Mouse (Mus musculus) MN1 (cell line): Measurements from ENCODE around the gene Zfp473.
"Not testable (repeated sequence)": the region's sequence is repeated elsewhere in the genome, so short reads cannot be mapped to it uniquely, and the experiment has no call there.

Experiments used
- DNase-seq: peaks from one replicate; pipeline ENCODE4 v3.0.0-alpha.2; 2016; ENCODE audit warnings: low spot score

Gene Zfp473

DNA sequence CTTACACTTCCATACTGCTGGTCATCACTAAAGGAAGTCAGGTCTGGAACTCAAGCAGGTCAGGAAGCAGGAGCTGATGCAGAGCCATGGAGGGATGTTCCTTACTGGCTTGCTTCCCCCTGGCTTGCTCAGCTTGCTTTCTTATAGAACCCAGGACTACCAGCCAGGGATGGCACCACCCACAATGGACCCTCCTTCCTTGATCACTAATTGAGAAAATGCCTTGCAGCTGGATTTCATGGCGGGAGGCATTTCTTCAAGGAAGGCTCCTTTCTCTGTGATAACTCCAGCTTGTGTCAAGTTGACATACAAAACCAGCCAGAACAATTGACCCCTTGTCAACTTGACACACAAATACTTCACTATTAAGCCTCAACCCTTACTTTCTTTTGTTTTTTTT, at the start of gene Zfp473:
TSS of gene Zfp473 (minus strand) at position 101 of the 400 bp plus-strand sequence.
- DNase-seq: not testable (repeated sequence)

DNA sequence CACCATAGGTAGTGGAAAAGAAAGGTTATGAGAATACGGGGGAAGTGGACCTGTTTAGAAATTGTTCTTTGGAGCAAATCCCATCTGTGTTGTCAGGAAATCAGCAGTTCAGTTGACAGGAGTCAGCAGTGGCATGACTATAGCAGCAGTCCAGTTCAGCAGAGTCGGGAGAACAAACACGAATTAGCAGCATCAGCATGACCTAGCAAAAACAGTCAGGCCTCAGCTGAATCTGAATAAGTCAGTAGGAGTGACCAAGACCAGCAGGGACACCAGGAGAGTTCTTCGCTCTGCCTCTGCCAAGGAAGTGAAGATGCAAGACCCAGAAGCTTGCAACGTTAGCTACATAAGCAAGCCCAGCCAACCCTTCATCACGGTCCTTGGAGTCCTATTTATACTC, 41.9 kb upstream of the Zfp473 start:
- DNase-seq: no peak

DNA sequence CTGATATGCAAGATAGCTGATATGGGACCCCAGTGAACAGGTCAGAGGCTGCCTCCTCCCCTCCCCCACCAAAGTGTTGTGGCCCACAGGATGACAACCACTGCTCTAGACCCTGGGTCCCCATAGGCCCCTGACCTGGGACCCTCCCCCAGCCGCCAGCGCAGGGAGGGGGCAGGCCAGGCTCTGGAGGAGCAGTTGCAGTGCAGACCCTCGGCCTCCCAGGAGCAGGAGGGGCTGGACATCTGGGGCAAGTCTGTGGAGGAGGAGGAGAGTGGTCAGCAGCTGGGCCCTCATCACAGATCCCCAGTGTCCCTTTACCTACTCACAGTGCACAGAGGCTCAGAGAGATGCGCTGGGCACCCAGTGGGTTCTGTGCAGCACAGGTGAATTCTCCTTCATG, 39.2 kb upstream of the Zfp473 start:
- no peak for DNase-seq

DNA sequence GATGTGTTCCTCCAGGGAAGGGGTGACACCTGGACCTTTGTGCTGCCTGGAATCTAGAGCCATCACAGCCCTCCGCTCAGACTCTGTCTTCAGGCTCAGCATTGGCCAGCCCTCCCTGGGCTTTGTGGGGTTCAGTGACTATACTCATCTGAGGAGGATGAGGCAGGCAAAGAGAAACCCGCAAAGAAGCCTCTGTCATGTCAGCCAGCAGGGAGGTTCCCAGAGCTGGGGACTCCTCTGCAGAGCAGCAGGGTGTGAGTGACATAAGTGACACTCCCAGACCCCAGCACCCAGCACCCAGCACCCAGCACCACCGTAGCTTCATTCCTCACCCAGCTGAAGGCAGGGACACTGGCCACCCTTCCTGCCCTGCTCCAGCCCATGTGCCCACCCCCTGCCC, 38.7 kb upstream of the Zfp473 start:
- no peak for DNase-seq

DNA sequence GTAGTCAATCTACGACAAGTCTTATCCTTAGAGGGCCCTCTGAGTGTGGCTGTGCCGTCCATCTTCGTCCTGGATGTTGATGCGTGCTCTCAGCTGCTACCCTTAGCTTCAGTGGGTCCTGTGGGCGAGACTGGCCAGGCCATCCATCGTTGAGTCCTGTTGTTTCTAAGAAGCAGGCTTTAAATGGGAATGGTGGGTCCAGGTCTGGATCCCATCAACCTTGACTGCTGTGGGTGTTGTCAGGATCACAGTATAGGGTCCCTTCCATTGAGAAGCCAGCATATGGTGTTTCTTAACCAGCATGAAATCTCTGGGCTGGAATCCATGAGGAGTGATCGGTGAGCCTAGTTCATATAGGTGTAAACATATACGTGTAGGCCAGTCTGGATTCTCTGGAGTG, 29.3 kb upstream of the Zfp473 start:
- DNase-seq: no peak

DNA sequence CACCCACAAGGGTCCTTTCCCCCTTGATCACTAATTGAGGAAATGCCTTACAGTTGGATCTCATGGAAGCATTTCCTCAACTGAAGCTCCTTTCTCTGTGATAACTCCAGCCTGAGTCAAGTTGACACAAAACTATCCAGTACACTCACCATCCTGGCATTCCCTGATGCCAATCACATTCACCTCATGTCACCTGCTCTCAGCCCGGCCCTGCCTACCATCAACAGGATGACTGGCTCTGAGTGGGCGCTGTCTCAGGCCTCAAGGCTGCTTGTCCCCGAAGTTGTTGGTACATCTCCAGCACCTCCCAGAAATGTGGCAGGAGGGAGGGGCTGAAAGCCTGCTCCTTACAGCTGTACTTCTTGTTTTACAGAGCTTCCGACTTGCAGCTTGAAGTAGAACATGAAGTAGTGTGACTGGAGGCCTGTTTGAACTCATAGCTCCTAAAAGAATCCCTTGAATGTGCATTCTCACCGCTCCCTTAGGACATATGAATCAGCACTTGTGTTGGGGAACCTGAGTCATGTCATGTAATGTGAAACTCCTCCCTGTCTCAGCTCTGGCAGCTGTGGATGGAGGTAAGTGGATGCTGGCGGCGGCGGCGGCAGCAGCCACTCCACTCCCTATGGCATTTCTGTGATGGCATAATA, 26.1 kb upstream of the Zfp473 start:
- DNase-seq: no peak

DNA sequence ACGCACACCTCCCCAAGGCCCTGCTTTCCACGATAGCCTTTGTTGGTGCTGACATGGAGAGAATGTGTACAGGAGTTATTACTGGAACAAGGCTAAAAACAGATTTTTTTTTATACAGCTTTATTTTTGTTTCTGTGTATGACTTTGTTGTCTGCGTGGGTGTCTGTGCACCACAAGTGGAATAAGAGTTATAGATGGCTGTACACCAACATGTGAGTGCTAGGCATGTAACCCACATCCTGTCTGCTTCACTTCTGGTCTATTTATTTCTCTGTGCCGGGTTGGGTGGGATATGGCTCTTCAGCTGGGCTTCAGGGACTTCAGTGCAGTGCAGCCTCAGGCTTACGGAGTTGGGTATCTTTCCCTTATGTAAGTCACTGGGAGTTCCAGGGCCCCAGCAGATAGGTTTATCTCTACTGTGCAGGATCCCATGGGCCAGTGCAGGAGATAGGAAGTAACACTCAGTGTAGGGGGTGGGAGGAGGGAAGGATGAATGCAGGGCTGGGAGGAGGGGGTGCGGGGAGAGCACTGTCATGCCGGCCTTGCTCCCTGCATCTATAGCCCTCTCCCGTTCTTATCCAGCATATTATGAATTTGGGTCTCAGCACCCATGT, 21.8 kb upstream of the Zfp473 start:
- DNase-seq: no peak

DNA sequence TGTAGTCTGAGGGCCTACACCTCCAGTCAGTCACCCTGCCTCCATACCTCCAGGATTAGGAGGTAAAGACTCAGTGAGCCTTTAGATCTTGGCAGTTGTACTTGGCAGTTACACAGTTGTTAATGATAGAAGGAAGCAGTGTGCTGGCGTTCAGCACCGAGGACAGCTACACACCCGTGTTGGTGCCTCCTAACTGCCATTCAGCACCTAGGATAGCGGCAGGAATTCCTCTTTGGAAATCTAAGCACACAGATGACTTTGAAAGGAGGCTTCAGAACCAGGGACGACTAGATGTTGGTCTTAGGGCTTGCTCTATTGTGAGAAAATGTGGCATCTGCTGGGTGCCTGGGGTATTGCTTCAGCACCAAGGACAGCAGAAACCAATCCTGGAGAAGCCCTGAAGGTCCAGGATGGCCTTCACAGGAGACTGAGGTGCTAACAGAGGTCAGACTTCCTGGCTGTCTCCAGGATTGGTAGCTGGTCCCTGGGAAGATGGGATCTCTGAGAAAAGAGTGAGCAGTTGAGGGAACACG, 19.3 kb upstream of the Zfp473 start:
- DNase-seq: no peak

DNA sequence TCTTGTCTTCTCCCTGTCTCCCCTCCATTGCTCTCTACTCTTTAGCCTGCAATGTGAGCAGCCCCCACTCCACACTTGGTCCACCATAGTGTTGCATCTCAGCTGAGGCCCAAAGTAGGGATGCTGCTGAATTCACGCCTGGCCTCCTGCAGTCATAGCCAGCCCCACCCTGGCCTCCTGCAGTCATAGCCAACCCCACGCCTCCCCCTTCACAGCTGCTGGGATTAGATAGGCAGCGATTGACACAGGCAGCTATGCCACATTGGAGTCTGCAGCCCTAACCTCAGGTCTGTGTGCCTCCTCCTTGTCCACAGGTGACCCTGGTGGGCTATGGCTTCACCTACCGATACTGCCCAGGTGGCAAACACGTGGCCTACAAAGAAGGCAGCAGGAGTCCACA, 17.3 kb upstream of the Zfp473 start:
- DNase-seq: no peak

DNA sequence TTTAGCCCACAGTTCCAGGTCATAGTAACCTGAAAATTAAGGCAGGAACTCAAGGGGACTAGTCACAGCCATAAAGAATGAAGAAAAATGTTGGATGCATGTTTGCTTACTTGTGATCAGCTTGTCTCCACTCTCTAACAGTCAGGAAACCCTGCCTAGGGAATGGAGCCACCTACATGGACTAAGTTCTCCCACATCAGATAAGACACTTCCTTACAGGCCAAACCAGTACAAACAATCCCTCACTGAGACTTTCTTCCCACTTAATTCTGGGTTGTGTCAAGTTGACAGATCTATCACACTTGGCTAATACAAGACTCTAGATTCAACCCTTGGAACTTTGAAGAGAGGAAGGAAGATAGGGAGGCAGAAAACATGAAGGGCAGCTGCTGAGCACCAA, 9.5 kb upstream of the Zfp473 start:
- DNase-seq: no peak

DNA sequence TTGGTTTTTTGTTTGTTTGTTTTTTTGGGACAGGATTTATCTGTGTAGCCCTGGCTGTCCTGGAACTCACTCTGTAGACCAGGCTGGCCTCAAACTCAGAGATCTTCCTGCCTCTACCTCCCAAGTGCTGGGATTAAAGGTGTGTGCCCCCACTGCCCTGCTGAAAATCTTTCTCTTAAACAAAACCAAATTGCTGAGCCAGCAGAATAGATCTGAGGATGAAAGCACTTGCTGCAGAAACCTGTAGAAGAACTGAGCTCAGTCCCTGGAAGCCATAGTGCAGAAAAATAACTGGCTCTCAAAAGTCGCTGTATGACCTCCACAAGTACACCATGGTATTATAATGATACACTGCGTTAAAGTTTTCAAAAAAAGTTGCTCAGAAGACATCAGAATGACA, 6.3 kb upstream of the Zfp473 start:
- no peak for DNase-seq

DNA sequence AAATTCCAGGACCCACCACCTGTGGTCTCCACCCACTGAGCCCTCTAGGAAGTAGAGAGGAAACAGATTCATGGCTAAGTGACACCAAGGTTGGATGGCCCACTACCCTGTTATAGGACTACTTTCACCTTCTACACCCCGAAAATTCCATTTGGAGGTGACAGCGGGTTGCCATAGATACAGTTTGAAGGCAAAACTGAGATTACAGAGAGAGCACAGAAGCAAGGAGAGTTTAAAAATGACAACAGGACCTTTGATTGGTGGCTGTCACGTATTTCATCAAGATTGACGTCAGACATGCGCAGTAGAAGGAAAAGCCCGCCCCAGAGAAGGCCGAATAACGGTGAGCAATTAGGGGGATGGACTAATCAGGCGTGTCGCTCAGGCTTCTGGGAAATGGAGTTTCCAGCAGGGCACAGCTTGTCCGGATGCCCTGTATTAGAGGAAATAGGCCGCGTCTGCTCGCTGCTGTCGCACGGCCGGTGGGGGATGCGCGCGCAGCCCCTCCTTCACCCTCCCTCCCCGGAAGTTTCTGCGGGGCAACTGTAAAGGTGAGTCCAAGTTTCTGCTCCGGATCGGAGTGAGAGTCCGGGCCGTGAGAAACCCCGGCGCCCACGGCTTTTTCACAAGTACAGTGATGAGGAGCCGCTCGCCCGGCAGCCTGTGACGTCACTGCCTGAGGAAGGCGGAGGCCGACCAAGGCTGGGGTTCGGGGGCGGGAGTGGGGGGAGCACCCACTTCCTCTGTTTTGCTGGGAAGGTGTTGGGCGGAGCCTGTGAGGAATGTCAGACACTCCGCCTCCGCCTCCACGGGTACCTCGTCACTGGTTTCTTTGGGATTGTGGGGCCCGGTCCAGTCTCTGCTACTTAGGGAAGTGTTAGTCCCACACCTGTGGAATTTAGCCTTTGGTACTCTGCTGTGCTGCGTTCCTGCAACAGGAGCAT, 2.5 kb downstream of the Zfp473 start, which contains the start of gene Vrk3:
TSS of gene Vrk3 (plus strand) at position 313 of the 944 bp plus-strand sequence.
- DNase-seq: peak; percentile 96

DNA sequence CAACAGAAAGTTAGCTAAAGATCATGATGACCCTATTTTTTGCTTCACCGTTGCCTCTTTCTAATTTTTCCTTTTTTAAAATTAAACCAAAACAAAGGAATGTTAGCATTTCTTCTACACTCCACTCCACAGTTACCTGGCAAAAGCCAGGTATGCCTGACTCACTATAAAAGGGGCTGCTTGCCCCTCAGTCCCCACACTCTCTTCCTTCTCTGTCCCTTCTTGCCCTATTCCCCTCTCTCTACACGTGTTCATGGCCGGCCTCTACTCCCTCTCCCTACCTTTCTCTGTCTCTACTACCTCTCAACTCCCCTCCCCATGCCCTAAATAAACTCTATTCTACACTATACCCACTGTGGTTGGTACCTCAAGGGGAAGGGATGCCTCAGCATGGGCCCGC, 3.7 kb downstream of the Zfp473 start:
- DNase-seq: no peak

DNA sequence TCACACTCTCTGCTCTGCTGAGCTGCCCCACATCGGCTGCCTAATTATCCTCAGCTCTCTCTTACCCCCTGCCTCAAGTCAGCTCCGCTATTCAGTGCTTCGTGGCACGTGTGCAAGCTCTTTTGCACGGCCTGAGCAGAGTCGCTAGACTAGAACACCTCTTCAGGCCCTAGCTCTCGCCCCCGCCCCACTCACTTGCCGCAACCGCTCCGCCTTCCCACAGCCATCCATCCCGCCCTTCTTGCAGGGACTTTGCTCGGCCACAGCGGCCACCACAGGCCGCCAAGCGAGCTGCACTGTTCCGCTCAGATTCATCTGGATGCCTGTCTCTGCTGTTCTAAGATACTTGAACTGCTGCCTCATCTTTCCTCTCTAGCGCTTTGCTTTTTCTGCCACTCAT, 5.8 kb downstream of the Zfp473 start:
- peak; percentile 80 for DNase-seq

DNA sequence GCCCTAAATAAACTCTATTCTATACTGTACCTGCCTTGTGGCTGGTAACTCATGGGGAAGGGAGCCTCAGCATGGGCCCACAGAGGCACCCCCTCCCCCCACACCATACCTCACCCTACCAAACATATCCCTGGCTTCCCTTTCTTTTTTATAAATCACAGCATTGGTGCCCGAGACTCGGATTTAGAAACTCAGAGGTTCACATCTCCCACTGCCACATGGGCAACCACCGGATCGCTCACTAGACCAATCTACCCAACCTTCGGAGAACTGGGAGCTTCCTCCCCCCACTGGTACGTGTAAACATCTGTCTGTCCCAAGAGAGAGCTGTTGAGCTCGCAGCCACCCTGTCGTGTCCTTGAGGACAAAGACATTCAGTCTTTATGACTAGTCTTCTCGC, 6.6 kb downstream of the Zfp473 start:
- DNase-seq: no peak

DNA sequence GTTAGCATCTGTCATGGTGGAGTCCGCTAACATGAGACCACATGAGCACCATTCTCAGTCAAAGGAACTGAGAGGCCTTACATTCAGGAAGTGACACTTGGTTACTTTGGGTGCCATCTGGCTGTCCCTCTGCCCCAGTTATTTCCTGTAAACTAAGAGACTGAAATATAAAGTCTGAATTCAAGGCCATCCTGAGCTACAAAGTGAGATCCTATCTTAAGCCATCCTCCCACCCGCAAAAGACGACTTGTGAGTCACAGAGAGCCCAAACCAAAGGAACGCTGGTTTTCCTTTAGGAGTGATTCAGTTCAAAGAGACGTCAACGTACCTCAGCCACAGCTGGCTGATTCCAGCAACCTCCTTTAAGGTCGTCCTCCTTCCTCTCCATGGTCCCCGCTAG, 9.5 kb downstream of the Zfp473 start:
- no peak for DNase-seq

DNA sequence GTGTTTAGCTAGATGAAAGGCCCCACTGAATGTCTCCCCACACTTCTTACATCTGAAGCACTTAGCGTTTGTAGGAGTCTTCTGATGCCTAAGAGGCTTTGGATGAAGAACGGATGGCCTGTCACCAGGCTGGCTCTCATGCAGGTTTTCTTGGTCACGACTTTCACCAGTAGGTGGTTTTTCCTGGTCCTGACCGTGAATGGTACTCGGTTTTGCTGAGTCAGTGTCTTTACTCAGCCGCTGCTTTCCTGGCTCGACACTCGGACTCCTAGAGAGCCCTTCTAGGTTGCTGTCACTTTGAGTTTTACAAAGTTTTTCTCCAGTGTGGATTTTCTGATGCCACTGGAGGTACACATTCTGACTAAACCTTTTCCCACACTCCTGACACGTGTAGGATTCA, 17.1 kb downstream of the Zfp473 start:
- DNase-seq: no peak

DNA sequence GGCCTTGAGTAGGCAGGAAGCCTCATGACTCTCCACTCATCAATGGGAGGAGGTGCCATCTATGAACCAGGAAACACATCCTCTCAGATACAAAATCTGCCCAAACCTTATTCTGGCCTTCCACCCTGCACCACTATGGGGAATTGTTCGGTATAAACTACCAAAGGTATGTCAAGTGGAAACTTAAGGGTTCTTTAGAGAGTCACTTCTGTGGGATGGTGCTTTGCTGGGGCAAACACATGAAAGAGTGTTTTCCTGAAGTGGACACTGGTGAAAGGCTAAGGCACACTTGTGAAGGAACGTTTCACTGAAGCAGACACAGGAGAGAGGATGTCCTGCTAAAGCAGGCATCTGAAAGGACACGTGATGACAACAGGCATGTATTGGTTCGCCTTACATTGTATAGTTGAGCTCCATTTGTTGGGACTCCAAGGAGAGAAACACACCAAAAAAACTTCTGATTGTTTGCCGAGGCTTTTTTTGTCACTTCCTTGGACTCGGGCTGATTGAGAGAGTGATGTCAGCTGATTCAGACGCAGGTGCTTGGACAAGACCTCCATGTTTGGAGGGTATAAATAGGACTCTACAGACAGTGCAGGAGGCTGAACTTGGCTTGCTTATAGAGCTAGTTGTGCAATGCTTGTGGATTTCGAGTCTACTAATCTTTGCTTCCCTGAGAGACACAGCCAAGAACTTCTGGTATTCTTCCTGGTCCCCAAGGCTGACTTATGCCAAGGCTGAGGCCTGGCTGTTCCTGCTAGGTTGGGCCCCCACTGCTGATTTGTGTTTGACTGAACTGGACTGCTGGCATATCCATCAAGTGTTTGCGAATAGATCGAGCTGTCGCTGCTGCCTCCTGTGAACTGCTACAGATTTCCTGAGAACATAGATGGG, 22.5 kb downstream of the Zfp473 start:
- no peak for DNase-seq

DNA sequence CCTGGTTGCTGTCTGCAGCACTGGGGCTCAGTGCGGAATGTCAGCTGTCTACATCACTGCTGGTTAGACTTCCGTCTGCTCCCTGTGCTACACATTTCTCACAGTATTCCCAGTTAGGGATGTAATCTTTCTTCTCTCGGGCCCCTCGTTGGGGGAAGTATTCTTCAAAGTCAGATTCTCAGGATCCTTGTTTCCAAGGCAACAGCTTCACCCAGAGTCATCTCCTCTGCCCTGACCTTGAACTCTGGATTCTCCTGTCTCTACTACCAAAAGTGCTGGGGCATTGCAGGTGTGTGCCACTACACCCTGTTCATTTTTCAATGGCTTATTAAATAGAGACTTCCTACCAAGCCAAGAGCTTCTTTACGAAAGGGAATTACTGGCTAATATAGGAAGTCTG, 23.7 kb downstream of the Zfp473 start:
- DNase-seq: no peak

DNA sequence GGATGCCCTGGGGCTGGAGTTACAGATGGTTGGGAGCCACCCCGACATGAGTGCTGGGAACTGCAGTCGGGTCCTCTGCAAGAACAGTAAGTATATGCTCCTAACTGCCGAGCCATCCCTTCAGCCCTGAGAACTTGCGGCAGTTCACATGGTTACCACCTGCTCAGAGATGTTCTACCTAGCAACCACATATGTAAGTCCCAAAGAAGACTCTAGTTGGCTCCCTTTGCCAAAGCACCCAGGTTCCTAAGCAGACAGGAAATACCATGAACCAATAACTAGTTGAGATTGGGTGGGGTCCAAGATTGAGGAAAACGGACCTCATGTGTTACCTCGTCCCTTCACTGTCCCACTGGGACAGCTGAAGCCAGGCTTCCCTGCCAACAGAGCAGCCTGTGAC, 24.5 kb downstream of the Zfp473 start:
- DNase-seq: no peak

DNA sequence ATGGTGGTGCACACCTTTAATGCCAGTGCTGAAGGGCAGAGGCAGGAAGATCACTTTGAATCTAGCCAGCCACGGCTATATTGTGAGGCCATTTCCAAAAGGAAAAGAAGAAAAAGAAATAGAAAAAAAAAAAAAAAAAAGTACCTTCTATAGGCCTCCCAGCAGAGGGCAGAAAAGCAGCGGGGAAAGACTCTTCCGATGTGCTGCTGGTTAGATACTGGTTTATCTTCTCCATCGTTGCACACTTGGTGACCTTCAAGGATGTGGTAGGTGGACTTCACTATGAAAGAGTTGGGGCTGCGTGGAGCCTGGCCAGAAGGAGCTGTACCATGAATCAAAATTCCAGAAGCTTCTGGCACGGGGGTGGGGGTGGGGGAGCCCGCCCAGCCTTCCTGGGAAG, 26.5 kb downstream of the Zfp473 start:
- DNase-seq: peak; percentile 54

DNA sequence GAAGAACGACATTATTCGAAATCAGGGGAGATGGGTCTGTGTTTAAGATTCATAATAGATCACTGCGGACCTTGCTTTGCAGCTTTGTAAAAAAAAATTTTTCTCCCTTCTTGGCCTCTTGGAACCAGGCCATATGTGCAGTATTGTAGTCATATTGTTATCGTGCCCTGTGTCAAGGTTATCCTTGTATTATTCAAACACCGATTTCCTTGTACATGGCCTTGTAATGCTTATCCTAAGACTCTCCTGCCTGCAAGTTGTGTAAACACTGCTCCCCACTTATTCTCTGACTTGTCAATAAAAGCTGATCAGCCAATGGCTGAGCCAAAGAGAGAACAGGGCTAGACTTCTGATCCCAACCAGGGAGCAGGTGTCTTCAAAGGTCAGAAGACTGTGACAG, 28.8 kb downstream of the Zfp473 start:
- DNase-seq: no peak
